Mouse (Mus musculus) layer of hippocampus, postnatal 14 days (tissue): ENCODE measurements around the gene Slc6a17. TPM values are rescaled to one million over a fixed set of nuclear protein-coding genes. Genes with fewer than 3 reads are reported as not detected.

Experiments used
- DNase-seq, 2 experiments: peaks; one replicate each; pipeline ENCODE4 v3.0.0; 2021 to 2022; ENCODE audit warnings: low spot score in 2 of 2, mixed read lengths in 1 of 2
- long read RNA-seq, 2 experiments: library from polyadenylated mRNA; stranded (forward); transcript quantifications; one replicate each; pipeline ENCODE4 v2.0.0; 2021
- total RNA-seq, 2 experiments: library from RNA; stranded (reverse); gene quantifications; 2 replicates each; pipeline ENCODE4 v1.2.3; 2021

Gene Slc6a17
- total RNA-seq = 100 to 1,000 TPM; 281 to 304 TPM
- long read RNA-seq, experiment 1, full-length matches to known transcripts = 6 of 52 reads
- long read RNA-seq, experiment 1, partial matches to known transcripts = 3 of 52 reads
- long read RNA-seq, experiment 1, other reads (novel, unspliced or antisense) = 43 of 52 reads
- long read RNA-seq, experiment 2, full-length matches to known transcripts = 3 of 55 reads
- long read RNA-seq, experiment 2, partial matches to known transcripts = 2 of 55 reads
- long read RNA-seq, experiment 2, other reads (novel, unspliced or antisense) = 50 of 55 reads

DNA sequence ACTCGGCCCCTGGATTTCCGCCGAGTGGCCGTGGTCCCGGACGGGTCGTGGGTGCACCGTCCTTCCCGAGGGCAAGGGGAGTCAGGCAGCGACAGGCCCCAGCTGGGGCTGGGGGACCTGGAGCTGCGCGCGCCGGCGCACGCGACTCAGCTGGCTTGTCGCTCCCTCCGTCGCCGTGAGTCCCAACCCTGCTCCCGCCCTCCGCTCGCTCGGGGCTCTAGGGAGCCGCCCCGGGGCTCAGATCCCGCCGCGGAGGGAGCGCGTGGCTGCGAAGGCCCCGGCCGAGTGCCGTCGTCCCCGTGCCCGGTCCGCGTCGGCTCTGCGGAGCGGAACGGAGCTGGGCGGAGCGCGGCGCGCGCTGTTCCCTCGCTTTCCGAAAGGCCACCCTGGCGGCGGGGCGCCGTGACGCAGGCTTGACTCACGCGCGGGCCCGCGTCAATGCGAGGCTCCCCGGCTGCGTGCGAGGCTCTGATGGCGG is at the start of gene Slc6a17:
Gene Slc6a17 (minus strand): TSS at position 388 of the 478 bp plus-strand sequence.
- peak; percentile 76 to 77 for DNase-seq

DNA sequence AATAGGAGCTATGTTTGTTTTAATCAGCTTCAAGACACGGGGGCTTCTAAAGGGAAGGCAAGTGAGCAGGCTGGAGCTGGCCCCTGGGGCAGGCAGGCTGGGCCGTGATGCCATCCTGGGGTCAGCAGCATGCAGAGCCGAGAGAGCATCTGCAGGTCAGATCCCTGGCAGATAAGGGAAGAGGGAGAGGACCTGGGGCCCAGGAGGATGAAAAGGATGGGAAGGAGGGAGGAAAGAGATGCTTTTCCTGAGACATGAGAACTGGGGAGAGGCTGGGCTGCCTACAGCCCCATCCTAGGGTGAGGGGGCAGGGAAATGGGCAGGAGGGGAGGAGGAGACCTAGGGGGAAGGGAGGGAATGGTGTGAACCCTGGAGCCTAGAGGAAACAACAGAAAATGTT is 47.5 kb upstream of the Slc6a17 start:
- no peak for DNase-seq

DNA sequence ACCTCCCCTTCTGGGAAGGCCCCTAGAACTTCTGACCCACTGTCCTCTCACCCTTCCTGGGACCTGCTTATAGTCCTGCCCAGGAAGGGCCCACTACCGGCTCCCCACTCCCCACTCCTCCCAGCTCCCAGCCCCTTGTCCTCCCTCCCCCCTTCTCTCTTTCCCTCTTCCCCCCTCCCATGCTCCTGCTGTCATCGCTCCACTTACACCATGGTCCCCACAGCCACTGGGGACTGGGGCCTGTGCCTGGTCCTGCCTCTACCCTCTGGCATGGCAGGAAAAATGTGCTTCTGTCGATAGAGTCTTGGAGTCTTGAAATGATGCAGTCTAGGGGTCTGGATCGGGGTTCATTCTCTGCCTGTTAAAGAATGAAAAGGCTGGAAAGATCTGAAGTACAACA is 46.1 kb upstream of the Slc6a17 start:
- DNase-seq = no peak

DNA sequence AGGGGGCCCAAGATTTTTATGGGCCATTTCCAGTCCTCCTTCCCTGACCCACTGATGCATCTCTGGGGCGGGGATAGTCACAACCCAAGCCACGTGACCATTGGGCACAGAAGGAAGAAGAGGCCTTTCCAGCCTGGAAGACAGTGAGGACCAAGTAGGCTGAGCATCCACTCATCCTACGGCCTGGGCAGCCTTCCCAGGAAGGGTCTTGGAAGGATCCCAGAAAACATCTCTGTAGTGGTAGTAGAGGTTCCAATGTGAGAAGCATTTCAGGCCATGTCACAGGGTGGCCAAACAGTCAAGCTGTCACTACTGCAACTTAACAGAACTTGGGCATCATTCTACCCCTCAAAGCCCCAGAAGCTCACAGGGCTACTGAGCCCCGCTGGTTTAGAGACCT is 44.8 kb upstream of the Slc6a17 start:
- no peak for DNase-seq

DNA sequence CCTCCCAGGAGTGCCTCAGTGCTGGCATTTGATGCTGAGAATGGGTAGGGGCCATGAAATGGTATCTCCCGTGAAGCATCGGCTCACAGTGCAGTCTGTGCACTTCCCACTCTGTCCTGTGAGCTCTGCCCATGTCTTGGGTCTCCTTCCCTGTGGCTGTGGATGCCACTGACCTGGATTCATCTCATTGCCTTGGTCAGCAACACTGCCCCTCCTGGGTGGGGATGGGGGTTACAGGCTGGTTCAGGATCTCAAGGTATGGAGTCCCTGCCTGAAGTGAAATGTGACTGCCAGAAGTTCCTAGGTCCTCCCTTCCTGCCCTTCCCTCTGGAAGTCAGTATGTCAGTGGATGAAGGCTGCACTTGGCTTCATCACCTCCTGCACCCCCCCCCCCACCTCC is 44.3 kb upstream of the Slc6a17 start:
- DNase-seq = no peak

DNA sequence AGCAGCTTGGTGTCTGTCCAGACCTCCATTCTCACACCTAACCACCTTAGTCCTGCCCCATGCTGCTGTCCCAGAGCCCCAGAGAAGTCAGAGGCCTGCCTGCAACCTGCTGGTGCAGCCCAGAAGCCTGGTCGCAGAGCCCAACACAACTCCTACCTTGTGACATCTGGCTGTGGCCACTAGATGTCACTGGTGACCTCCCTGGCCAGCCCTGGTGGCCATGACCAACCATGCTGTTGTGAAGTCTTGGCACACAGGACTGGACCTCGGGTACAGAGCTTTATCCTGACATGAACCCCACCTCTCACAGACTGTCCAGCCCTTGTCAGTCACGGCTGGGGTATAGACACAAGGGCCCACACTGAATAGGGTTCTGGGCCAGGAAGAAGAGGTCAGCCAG is 41.4 kb upstream of the Slc6a17 start:
- DNase-seq = peak; percentile 46 to 72

DNA sequence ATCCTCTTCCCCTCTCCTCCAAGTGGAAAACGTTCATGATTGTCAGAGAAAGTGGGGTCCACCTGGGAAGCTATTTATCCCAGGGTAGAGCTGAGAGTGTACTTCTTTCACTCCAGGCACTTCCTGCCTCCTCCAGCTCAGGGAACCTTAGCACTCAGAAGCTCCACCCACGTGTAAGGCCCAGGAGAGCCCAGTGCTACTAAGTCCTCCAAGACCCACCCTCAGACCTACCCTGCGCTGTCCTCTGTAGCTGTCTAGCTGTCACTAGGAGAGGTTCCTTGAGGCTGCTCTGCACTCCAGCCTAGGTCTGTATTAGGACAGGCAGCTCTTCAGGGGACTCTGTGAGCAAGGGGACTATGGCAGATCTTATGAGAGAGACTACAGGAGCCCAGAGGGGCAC is 40.9 kb upstream of the Slc6a17 start:
- DNase-seq = no peak

DNA sequence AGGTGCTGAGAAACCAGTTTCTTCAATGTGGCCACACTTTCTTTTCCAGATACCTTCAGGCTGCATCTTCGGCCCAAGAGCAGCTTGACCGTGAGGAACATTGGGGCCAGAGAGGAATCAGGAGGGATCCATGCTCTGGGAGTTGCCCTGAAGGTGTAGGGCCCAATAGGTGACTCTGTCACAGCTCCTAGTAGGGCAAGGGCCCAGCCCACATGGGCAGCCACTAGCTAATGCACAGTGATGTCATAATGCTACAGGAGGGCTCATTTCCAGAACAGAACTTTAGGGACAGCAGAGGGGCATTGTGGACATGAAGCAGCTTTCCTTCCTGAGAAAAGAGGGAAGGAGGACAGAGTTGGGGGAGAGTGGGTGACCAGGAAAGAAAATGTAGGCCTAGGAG is 37.0 kb upstream of the Slc6a17 start, which contains the start of gene Ubl4b:
Gene Ubl4b (minus strand): TSS at position 232 of the 400 bp plus-strand sequence.
- DNase-seq = no peak

DNA sequence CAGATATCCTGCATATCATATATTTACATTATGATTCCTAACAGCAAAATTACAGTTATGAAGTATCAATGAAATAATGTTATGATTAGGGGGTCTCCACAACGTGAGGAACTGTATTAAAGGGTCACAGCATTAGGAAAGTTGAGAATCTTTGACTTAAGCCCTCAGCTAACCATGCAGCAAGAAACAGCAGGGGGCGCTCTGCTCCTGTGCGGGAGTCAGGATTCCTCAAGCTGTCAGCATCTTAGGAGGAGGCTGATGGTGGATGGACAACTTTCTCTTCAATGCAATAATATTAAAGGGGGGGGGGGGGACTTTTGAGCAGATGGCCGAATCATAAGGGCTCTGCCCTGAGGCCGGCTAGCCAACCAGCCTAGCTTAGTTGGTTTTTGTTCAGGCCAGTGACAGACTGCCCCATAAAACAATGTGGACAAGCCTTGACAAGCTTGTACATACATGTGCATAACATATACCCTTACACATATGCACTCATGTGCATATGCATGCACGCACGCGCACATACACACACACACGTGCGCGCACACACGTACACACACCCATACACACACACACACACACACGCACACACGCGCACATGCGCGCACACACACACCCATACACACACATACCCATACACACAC is 32.7 kb upstream of the Slc6a17 start:
- peak; percentile 50 to 59 for DNase-seq

DNA sequence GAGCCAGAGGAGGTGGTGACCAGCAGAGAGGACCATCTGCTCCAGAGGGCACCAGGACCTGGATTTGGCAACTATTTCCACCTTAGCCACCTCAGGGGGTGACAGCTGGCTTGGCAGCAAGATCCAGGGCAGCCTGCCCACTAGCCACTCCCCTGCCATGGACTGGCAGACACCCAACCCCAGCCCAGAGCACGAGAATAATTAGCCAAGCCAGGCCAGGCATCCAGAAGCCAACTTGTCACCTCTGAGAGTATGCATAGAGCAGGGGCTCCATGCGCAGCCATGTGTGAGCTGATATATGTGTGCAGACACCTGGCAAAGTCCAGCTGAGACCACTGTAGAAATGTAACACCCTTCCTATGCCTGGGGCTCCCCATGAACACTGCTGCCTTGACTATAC is 29.1 kb upstream of the Slc6a17 start:
- no peak for DNase-seq

DNA sequence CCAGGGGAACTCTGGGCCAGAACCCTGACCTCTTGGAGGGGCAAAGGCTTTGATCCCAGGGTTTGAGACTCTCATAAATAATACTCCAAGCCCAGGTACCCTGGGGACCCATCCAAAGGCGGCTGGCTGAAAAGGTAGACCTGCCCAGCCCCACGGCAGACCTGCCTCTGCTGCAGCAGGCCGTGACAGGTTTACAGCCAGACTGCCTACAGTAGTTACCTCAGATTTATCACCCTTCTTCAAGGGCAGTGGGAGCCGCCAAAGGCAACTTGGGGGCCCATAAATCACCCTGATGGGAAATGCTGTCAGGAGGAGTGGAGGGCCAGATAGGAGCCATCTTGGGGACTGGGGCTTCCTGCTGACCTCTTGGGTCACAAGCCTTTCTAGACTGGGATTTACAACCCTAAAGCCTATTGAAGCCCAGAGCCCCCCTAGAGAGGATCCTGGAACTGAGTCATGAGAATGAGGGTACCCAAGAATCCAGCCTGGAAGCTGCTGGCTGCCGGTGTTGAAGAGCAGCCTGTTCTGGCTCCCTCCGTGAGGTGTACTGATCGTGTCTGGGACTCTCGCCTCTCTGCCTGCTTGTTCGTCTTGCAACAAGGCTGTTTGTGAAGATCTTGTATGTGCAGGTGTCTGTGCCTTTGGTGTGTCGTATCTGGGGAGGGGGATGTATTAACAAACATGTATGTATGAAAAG is 28.0 kb upstream of the Slc6a17 start:
- DNase-seq = no peak

DNA sequence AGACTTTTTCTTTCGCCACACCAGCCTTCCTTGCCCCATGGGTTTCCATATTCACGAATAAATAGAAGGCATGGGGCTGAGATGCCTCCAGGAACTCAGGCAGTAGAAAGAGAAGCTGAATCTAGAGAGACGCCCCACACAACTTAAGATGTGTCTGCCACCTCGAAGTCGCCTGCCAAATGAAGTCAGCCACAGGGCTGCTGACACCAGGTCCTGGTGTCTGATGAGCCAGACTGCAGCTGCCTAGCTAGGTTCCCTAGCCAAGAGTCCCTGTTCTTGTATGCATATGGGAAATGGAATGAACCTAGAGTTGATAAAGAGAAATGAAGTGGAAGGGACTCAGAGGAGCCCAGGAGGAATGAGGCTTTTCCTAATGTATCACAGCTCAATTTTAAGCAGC is 27.5 kb upstream of the Slc6a17 start:
- DNase-seq = no peak

DNA sequence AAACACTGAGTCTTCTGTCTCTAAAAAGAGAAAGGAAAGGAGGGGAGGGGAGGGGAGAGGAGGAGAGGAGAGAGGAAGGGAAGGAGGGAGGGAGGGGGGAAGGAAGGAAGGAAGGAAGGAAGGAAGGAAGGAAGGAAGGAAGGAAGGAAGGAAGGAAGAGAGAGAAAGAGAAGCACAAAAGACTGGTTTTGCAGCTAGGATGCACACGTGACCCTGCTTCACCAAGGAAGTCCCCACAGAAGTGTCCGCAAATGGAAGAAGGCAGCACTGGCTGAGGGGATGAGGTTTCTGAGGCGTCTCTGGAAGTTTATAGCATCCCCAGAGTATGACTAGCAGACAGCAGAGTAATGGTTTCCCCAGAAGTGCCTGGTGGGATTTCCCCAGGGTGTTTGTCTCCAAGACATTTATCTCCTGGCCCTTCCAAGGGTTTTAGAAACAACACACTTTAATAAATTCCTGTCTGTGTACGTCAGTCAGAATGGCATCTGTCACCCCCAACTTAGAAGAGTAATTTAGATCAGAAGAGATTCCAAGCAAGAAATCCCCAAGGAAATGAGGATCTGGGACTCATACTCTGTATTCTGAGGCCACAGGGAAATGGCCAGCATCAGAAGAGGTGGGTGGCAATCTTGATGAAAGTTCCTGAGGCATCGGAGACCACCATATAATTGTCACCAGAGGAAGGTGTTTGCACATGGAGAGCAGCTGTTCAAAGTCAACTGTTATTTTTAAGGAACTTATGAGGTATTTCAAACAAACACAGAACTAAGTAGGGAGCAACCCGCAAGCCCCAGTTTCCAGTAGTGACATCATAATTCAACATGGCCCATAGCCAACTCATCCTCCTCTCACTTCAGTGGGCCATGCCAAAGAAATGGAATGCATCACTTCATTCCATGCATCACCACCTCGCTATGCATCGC is 25.6 kb upstream of the Slc6a17 start:
- no peak for DNase-seq

DNA sequence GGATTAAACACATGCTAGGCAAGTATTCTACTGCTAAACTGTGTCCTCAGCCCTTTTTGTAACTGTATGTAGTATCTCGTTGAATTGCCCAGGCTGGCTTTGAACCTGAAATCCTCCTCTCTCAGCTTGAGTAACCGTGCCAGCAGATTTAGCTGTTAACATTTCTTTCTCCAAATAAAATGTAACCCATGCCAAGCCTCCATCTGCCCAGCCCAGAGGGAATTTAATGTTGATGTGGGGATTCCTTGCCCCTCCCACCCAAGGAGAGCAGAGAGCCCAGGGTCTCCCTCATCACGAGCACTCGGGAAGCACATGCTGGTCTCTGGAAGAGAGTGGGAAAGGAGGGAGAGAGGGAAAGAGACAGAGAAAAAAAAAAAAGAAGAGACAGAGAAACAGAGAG is 24.8 kb upstream of the Slc6a17 start:
- no peak for DNase-seq

DNA sequence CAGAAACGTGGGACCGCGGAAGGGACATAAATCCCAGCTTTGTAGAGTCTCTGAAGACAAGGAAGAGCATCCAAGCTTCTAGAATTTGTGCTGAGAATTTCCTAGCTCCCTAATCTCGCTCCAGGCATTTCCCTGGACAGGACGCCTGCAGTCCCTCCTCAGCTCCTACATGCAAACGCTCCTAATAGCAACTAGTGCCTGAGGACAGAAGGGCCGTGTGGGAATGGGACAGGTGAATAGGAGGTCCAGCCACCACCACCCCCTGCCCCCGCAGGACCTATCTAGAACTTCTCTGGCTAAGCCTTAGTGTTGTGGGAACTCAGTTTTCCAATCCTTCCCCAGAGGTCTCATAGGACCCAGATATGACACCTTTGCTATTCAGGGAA is 19.7 kb upstream of the Slc6a17 start:
- DNase-seq = no peak

DNA sequence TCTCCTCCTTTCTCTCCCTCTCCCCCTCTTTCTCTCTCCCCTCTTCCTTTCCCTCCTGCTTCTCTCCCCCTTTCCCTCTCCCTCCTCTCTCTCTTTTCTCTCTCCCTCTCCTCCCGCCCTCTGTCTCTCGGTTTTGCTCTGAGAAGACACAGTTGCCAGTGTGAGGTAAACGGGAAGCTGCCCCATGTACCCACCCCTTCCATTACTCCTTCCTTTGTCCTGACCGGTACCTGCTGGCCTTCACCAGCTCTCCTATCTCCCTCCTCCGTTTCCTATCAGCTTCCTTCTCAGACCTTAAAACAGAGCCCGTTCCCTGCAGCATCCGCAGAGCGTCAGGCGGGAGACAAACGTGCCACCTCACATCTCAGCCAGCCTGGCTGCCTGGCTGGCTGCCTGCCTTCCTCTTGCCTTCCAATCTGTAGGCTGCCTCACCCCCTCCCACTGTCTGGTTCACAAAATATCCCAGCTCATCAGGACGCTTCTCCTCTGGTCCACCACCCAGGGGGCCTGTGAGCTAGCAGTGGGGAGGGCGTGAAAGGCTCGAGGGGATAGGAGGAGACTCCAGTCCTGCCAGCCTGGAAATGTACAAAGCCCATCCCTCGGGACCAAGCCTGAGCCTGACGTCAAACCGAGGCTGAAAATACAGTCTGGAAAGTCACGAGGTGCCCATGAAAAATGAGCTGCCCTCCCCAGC is 19.1 kb upstream of the Slc6a17 start:
- peak; percentile 75 to 79 for DNase-seq

DNA sequence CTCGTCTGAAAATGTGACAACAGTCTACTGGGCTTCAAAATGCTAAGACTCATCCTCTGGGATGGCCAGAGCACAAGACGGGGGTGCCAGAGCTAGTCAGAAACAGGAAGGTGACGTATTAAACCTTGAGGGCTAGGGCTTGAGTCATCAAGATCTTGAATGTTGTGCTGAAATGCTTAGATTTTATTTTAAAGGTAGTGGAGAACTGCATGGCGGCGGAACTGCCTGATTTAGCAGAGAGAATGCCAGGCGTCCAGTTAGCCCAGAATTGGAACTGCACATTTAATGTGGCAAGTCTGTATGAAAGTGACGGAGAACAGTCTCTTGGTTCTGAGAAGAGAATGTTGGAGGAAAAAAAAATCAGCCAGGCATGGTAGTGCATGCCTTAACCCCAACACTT is 17.1 kb upstream of the Slc6a17 start:
- DNase-seq = no peak

DNA sequence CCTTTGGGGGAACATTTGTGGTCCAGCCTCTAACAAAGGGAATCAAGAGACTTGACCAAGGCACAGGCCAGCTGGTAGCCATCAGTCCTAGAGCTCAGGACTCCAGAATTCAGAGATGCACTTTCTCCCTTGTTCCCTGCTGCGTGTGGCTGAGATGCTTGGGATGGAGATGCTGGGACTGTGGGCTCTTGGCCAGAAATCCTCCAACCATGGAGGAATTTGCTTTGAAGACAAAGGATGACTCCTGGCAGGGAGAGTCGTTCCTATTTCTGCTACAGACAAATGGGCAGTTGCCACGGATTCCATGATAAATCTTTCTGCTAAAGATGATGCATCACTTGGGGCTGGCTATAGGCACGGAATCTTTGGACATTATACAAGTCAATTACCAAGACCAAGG is 15.7 kb upstream of the Slc6a17 start:
- no peak for DNase-seq

DNA sequence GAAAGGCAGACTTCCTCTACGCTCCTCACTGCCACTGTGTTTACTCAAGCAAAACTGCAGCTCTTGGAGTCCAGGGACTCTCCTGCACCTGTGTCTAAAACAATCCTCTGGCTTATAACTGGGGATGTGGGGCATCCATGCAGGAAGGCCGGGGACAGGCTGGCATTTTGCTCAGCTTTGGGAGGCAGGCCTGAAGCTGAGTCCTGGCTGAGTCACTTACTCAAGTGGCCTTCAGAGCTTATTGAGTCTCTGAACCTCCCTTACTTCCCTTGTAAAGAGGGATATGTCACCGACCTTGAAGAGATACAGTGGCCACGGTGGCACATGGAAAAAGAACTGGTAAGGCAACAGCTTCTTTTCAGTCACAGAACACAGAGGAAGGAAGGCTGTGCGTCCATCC is 12.8 kb upstream of the Slc6a17 start:
- no peak for DNase-seq

DNA sequence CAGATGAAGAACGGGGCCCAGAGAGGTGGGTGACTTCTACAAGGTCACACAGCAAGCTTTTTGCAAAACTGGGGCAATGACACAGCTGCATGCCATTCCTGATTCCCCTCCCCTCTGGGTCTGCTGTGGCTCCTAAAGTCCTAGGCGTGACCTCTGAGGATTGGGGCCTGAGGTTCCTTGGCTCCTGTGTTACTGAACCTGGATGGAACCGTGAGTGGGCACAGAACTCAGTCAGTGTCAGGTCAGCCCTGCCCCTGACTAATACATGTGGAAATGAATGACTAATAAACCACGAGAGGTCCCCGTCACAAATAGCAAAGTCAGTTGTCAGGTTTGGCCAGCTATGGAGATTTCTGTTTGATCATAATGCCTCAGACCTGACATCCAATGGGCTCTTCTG is 11.4 kb upstream of the Slc6a17 start:
- no peak for DNase-seq
